Comparison of ENCODE assay signal across 8 mouse cellular contexts in genomic region chr4:40852249-40852781, GRCm38 (mm10). TPM values are rescaled to one million over a fixed set of nuclear protein-coding genes. Genes with fewer than 3 reads are reported as not detected.
DNase-seq lines count a peak whose midpoint lies in the region; ATAC-seq and TF ChIP-seq lines count a peak whose summit lies in the region.

No protein-coding gene starts in this region.

- no peak for ATAC-seq in forebrain, embryonic 15.5 days (replicated peaks)
- ATAC-seq in hindbrain, postnatal 0 days, result no peak
- no peak for ATAC-seq in liver, embryonic 15.5 days (ENCODE audit: insufficient read depth)

- H3K4me3 ChIP-seq in E14TG2a.4 (replicated peaks; ENCODE audit: low read length), result peak overlapping the region; percentile 92
- peak overlapping the region; percentile 79 for H3K4me3 ChIP-seq in forebrain, embryonic 15.5 days
- peak overlapping the region; percentile 69 for H3K4me3 ChIP-seq in hindbrain, postnatal 0 days (ENCODE audit: low read length)
- peak overlapping the region; percentile 90 for H3K4me3 ChIP-seq in liver, embryonic 15.5 days (replicated peaks)

- H3K36me3 ChIP-seq in E14TG2a.4 (ENCODE audit: insufficient read depth, low read length), result peaks cover 41% of the 10 kb centered on the region
- no peaks in the 10 kb centered on the region for H3K36me3 ChIP-seq in forebrain, embryonic 15.5 days
- H3K36me3 ChIP-seq in hindbrain, postnatal 0 days (ENCODE audit: insufficient read depth, low read length), result no peaks in the 10 kb centered on the region
- H3K36me3 ChIP-seq in liver, embryonic 15.5 days (replicated peaks), result peaks cover 5% of the 10 kb centered on the region; the same call in 1 of the 2 replicates

- TF ChIP-seq CTCF in E14TG2a.4 (conservative IDR thresholded peaks at IDR 0.05; ENCODE audit: low read length), result no peak
- TF ChIP-seq CTCF in hindbrain, postnatal 0 days (IDR thresholded peaks at IDR 0.05; ENCODE audit: low read depth), result no peak

- H3K4me1 ChIP-seq in E14TG2a.4 (replicated peaks; ENCODE audit: low read depth, low read length), result peaks cover 76% of the 10 kb centered on the region
- H3K4me1 ChIP-seq in forebrain, embryonic 15.5 days, result peaks cover 41% of the 10 kb centered on the region
- peaks cover 8% of the 10 kb centered on the region; the same call in 1 of the 2 replicates for H3K4me1 ChIP-seq in hindbrain, postnatal 0 days (ENCODE audit: insufficient read depth, low read length)
- H3K4me1 ChIP-seq in liver, embryonic 15.5 days (replicated peaks), result peaks cover 65% of the 10 kb centered on the region

- H3K9me3 ChIP-seq in E14TG2a.4 (ENCODE audit: low read length), result no peaks in the 10 kb centered on the region
- H3K9me3 ChIP-seq in forebrain, embryonic 15.5 days, result no peaks in the 10 kb centered on the region
- no peaks in the 10 kb centered on the region for H3K9me3 ChIP-seq in hindbrain, postnatal 0 days (ENCODE audit: low read length)
- H3K9me3 ChIP-seq in liver, embryonic 15.5 days (replicated peaks), result no peaks in the 10 kb centered on the region

- H3K27me3 ChIP-seq in E14TG2a.4 (ENCODE audit: insufficient read depth, low read length), result no peaks in the 10 kb centered on the region
- H3K27me3 ChIP-seq in forebrain, embryonic 15.5 days, result no peaks in the 10 kb centered on the region
- no peaks in the 10 kb centered on the region for H3K27me3 ChIP-seq in hindbrain, postnatal 0 days (ENCODE audit: insufficient read depth, low read length)
- no peaks in the 10 kb centered on the region for H3K27me3 ChIP-seq in liver, embryonic 15.5 days

- WGBS in forebrain, embryonic 15.5 days, result 37% methylated on average over 5 of the region's 5 CpGs
- 37% methylated on average over 5 of the region's 5 CpGs for WGBS in hindbrain, postnatal 0 days
- 7% methylated on average over 5 of the region's 5 CpGs for WGBS in liver, embryonic 15.5 days (ENCODE audit: insufficient replicate concordance)

- 0 out of 2 replicates have a peak overlapping the region, but pooled peaks have one; percentile 73 for H3K9ac ChIP-seq in forebrain, embryonic 15.5 days (replicated peaks)
- H3K9ac ChIP-seq in hindbrain, postnatal 0 days (replicated peaks; ENCODE audit: low read length), result peak overlapping the region; percentile 84
- H3K9ac ChIP-seq in liver, embryonic 15.5 days, result peak overlapping the region; percentile 94

- H3K4me2 ChIP-seq in forebrain, embryonic 15.5 days (replicated peaks), result peak overlapping the region; percentile 73
- H3K4me2 ChIP-seq in hindbrain, postnatal 0 days (ENCODE audit: low read depth, low read length), result peak overlapping the region; percentile 79
- peak overlapping the region; percentile 94 for H3K4me2 ChIP-seq in liver, embryonic 15.5 days

- DNase-seq in 3T3-L1 (ENCODE audit: low read depth, low spot score), result peak; percentile 52
- no peak for DNase-seq in hindbrain, postnatal 0 days (ENCODE audit: low spot score)
- no peak for DNase-seq in frontal cortex, postnatal 14 days (ENCODE audit: low spot score in 2 of 2)
- no peak for DNase-seq in ovary, postnatal 10 days (ENCODE audit: low spot score)
- no peak for DNase-seq in layer of hippocampus, adult 9-11 months

- no peak overlapping the region for H3K27ac ChIP-seq in forebrain, embryonic 15.5 days (replicated peaks)
- H3K27ac ChIP-seq in hindbrain, postnatal 0 days, result peak overlapping the region; percentile 85; the same call in 1 of the 2 replicates
- H3K27ac ChIP-seq in liver, embryonic 15.5 days (replicated peaks), result peak overlapping the region; percentile 92

RNA-seq across cellular contexts. Expression of gene B4galt1, which starts 1.5 kb away (rescaled TPM):
- polyA plus RNA-seq in forebrain, embryonic 15.5 days (2015; fragmentation: Nextera tagmentation; extraction: Ambion mirVana), result 7.0 and 7.3 TPM in 2 replicates
- total RNA-seq in hindbrain, postnatal 0 days (2014; rRNA removed), result 14.5 and 14.8 TPM in 2 replicates
- polyA plus RNA-seq in hindbrain, postnatal 0 days (2015; fragmentation: Nextera tagmentation; extraction: Ambion mirVana), result 7.1 and 7.6 TPM in 2 replicates
- polyA plus RNA-seq in liver, embryonic 15.5 days (2015; fragmentation: Nextera tagmentation; extraction: Ambion mirVana), result 33.6 and 34.8 TPM in 2 replicates
